Mouse (Mus musculus) thymus, postnatal 14 days (tissue): Measurements from ENCODE around the gene Tec.
A peak's percentile ranks its signal among the peaks of the same experiment; 100 is the strongest.

Experiments
- DNase-seq: peaks from one replicate; pipeline ENCODE4 v3.0.0; 2021

Tec gene

DNA sequence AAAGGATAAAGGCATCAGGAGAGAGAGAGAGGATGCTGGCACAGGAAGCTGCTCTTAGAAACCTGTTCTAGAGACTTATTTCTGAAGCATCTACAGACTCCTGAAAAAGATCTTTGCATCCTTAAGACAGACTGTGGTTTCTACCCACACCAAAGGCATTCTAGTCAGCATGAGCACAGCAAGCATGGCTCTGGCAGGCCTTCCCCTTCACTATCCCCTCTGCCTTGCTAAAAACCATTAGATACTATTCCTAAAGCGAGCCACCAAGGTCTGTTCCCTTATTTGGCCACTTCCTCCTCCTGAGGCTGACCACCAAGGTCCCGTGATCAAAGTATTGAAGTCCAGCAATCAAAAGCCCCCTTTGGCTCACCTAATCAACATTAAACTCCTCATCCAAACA is 92.2 kb downstream of the Tec start:
- no peak for DNase-seq

DNA sequence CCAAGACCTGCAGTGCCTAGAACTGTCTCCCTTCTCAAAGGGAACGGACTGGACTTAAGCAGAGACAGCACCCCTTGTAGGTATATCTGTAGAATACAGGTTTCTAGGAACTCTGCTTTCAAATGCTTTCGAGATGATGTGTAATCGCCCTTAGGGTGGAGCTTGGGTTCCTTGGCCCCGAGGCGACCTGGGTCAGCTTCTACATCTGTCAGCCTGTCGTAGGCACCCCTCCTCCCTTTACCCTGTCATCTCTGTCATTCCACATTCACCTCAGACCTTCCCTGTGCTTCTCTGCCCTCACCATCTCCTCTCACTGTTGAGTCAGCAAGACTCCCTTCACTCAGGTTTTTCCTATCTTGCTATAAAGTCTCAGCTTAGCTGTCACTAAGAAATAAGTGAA is 98.4 kb downstream of the Tec start:
- no peak for DNase-seq

DNA sequence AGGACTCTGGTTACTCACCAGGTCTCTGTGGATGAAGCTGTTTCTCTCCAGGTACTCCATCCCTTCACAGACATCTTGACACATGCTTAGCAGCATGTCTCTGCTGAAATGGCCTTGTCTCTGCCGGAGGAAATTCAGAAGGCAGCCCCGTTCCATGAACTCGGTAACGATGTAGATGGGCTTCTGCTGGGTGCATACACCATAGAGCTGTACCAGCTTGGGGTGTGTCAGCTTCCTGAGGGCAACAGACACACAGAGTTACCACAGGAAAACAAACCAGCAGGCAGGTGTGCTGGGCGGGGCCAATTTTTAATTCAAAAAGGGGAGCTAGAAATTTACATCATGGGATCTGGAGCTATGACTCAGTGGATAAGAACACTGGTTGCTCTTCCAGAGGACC is 104.7 kb downstream of the Tec start:
- peak; percentile 66 for DNase-seq

DNA sequence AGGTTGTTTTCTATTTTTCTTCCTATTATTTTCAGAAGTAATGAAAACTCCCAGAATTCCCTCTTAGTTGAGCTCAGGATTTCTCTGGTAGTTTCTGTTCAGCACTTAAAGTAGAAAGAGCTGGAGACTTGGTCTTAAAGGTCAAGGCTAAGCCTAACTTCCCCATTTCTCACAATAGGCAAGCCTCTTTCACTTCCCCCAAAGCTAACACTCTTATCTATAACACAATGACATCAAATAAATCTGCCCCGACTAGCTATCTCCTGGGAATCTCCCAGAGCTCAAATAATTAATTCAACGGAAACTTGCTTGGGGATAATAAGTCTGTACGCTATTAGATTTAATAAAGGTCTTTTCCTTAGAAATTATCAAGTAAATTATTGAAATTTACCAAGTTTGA is 105.3 kb downstream of the Tec start:
- no peak for DNase-seq

DNA sequence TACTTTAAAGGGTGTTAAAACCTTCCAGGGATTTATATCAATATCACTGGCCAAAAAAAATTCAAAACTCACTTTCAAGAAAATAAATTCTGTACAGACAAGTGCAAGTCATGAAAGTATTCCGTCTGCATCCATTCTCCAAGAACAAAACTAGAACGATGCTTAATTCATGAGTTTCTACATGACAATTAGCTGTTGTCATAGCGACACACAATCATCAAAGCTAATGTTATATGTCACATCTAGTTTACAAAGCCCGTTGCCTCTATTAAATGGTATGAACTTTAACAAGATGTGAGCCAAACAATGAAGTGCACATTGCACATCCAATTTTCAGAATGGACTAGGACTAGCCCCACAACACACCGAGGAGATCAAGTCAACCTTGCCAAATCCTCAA is 106.5 kb downstream of the Tec start:
- no peak for DNase-seq

DNA sequence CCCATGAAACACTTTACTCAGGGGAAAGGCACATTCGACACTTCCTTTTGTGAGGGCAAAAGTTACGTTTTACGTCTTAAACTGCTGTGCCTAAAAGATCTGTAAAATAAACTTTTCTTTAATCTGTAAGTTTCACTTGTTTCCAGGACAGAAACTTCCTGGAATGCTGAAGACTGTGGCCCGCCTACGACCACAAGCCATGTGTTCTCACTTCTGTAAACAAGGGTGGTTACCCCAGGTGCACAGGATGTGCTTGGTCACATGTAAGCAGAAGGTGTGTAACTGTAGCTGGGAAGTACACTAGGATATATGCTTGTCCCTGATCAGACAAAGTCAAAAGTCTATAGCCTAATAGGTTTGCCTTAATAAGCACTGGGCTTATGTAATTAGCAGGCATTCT is 107.0 kb downstream of the Tec start:
- DNase-seq: peak; percentile 73

DNA sequence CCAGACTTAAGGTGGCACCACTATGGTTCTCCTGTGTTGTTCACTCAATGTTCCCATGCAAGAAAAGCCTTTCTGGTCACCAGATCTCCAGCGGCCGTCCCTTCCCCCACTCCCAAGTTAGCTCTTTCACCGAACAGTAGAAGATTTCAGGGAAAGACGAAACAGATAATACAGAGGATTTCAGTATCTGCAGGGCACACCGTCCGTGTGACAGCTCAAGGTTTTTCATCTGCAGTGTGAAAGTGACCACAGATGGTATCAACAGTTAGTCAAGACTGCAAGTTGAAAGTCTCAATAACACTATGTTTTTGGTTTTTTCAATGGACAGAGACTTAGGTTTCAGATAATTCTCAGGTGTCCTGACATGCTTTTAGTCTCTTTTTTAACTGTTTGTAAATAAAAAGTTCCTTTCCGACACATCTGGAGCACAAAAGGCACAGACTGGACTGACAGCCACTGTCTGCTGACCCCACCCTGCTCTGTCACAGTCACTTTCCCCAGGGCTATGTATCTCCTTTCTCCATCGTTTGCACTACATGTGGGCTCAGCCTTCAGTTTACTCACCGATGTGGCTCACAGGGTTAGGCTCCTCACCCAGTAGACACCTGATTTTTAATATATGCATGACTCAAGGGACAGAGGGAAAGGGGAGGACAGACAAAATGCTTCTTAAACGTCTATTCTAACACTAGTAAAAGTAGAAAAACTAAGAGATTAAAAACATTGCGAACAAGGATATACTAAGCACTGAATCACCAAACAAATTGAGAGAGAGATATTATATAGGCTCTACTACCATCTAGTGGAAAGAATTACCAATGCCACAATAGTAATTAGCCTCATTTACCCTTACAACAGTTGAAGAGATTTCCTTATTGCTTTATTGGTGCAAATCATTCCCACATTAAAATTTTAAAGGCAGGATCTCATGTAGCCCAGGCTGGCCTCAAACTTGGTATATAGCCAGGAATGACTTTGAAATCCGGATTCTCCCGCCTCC is 109.1 kb downstream of the Tec start:
- DNase-seq: no peak

DNA sequence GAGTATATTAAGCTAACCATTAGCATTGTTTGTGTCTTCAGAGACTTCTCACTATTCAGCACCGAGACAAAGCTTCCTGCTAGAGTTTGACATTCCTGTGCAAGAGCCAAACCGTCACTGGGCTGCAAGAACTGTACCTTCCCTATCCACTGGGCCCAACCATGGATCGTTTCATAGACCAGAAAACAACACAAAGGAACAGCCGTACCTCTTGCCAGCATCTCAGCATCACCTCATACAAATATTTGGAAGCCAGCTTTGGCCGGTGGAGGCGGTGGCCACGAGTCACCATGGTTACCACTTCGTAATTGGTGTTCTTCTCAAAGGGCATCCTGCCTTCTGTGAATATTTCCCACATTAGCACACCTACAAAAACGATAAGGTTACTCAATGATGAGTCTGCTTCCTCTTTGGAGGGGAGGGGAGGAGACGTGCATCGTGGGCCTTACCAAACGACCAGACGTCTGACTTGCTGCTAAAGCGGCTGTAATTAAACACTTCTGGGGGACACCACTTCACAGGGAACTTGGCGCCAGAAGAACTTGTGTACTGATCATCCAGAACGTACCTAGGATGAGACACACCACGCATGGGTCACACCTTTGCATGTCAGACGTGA is 111.0 kb downstream of the Tec start:
- DNase-seq: no peak

DNA sequence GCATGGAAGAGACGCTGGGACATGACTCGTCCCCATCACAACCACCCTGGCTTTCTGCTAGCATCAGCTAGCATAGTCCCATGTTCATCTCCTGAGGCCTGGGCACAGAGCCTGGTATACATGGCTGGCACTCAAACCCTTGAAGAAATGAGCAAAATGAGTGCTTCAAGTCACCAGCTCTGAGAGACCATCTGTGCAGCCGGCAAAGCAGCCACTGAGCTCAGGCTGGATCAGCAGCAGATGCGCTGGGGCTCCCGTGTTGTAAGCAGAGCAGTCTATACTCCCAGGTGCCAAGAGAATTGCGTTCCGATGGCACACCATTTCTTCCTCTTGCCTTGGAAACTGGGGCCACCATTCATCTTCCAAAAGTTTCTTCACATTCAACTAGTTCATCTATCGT is 112.3 kb downstream of the Tec start:
- DNase-seq: no peak

DNA sequence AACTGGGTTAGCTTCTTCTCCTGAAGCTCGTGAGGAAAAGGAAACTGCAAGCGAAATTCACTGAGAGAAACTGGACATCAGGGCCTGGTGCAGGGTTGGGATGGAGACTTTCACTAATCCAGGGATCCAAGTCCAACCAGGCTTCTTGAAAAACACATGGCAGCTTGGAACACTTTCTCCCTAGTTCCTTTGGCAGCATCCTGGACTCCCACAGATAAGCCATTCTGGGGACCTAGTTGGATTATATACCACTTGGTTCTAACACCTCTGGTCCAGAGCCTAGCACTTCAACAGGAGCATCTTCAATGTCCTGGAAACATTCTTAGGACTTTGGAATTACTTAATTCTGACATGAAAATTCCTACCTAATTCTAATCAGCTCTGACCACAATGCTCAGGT is 113.2 kb downstream of the Tec start:
- DNase-seq: no peak

DNA sequence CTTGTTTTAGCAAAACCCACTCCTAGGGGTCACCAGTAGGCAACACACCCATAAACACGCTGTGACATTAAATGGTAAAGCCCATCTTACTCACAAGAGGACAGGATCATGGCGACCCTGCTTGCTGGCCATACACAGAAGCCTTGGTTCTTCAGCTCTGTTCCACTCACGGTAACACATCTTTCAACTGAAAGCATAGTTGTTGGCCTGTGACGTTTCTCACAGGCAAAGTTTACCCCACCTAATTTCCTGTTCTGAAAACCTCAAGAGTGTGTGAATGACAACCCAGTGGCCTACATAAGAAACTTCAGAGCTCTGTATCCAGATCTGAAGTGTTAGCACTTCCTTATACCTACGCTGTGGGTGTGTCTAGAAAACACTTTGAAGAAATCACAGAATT is 115.7 kb downstream of the Tec start, which contains the start of gene Txk:
Gene Txk, minus strand, starts transcription at position 193 of the 400 bp plus-strand sequence.
- DNase-seq: peak; percentile 73

DNA sequence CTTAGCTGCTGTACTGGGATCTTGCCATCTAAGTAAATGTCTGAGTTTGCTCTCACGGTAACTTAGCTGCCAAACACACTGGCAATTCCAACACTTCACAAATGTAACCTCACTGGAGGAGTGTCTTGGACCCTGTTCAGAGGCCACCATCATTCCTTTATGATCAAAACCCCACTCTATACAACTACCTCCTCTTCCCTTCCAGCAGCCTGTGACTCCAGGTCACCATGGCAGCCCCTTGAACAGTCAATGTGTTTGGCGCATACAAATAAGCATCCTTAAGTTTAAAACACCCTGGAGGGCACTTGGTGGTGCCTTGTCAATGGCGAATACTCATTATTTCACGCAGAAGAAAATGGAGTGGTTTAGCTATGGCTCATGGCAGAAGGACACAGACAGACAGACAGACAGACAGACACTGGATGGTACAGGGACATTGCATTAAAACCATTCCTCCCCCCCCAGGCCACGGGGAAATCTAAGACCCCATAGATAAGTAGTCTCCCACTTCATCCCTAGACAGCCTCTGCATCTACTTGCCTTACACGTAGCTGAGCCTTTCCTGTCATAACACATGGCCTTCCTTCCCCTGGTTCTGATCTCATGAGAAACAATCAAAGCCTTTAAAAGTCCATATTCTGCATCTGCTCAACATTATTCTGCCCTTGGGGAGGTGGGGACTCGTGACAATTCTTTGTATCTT is 117.1 kb downstream of the Tec start:
- DNase-seq: peak; percentile 35

DNA sequence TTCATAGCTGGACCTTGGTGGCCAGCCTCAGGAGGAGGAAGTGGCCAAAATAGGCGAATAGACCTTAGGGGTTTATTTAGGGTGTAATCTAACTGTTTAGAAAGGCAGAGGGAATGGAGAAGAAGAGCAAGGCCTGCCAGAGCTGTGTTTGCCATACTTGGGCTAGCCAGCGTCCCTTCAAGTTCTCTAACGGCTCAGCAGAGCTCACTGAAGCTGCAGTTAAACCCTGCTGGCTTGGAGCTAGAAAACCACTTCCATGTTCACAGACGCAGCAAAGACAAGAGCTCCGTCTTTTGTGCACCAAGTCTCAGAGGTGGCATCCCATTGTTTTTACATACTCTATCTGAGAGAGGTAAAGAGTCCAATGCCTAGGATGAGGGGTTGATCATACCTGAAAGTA is 118.1 kb downstream of the Tec start:
- peak; percentile 35 for DNase-seq

DNA sequence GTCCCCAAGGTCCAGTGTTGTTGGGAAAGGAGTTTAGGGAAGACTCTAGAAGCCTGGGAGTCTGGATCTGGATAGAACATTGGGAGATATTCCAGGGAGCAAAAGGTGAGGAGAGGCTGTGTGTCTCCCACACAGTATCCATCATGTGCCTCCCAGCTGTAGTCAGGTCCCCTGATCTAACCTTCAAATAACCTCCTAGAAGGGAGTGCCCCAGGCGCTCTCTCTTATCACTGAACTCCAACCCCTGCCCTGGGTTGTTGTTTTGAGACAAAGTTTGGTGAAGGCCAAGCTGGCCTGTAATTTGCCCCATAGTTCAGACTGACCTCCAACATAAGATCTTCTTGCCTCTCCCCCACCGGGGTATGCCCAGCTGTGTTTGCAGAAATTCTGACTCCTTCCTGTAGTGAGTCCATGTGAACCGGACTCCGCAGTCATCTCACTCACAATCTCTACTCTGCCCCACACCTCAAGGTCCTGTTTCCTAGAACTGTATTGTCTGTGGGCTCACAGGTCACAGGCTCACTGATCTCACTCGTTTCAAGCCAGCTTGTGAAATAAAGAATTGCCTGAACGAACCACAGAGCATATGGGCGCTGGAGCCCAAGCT is 119.5 kb downstream of the Tec start:
- no peak for DNase-seq

DNA sequence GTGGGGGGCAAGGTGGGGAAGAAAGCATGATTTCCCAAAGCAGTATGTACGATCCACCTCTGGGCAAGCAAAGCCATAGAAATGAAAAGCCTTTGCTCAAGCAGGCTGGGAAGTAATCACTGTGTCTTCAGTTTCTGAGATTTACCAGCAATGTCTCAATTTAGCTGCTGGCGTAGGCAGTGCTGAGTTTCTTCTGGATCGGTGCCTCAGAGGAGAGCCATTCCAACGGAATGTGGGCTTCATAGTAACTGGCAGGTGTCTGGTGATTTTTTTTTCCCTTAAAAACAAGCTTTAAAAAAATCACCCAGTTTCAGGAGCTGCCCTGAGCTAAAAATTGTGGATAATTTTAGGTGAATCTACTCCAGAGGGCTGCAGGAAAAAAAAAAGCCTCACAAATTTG is 120.9 kb downstream of the Tec start:
- no peak for DNase-seq

DNA sequence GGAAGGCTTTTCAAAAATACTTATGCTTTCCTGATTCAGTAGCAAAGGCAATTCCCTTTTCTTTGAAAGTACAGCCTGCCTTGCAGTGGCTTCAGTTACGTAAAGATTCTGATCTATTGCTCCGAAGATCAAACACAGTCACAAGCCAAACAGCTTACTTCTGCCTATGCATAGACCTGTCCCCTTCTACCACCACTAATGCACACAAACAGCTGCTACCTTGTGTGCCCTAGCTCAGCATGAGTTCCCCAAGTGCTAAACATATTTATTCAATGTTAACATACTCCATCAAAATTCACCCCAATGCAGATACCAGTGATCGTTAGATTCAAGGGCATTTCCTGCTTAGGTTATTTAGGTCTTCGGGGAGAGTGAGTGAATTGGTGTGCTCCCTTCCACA is 121.8 kb downstream of the Tec start:
- DNase-seq: no peak

DNA sequence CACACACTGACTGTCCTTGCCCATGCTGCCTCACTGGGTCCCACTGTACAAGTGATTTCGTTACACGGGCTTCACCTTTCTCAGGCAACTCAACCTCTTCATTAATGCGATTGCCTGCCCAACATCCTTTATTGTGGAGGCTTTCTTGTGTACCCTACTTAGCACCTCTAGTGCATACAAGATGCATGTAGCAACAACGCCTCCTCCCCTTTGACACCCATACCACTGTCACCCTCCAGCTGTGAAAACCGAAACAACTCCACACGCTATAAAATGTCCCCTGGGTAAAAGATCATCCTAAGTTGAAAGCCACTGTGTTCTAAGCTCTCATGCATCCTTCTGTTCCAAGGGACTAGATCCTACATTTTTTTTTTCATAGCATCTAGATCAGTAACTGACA is 125.2 kb downstream of the Tec start:
- no peak for DNase-seq

DNA sequence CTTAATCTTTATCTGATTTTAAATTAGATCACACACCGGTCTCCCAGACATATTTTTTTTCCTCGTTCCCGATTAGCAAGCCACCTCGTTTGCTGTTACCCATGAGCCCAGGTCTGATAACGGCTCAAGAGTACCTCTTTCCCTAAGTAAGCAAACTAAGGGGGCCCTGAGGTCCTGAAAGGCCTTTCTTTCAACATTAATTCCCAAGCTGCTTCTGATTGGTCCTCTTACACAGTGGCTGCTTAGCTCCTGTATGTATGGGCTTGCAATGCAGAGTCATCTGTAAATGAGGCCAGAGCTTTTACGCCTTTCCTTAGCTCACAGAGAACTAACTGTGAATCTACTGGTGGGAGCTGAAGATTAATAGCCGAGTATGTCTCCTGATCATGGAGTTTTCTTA is 131.4 kb downstream of the Tec start:
- DNase-seq: no peak

DNA sequence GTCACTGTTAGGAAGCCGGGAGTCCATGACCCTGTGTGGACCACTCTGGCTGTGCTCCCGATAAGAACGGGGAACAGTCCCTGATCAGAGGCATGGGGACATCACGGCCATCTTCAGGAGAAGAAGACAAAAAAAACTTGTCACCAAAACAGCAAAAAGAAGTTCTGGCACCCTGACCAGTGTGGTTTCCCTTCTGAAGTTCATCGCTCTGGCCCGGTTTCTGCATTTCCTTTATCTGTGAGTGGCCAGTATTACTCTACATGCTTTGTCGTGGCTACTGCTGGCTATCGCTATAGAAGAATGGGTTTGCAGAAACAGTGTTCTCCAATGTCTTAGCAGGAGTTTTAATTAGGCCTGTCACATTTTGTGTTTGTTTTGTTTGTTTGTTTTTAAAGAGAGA is 131.8 kb downstream of the Tec start:
- no peak for DNase-seq

DNA sequence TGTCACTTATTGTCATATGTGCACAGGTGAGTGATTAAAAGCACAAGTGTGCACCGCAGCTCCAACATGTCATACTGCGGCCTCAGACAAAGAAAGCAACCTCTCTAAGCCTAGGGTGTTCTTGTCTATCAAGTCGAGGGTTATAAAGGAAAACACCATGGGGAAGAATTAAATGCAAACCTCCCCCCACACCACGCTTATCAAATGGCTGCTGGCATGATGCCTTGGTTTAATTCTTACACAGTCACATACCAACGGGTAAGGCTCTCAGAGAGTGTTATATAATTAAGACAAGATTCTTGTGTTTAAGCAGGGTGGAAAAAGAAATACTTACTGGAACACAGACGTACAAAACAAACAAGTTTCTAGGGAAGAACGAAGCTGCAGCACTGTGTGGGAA is 132.5 kb downstream of the Tec start:
- DNase-seq: no peak

DNA sequence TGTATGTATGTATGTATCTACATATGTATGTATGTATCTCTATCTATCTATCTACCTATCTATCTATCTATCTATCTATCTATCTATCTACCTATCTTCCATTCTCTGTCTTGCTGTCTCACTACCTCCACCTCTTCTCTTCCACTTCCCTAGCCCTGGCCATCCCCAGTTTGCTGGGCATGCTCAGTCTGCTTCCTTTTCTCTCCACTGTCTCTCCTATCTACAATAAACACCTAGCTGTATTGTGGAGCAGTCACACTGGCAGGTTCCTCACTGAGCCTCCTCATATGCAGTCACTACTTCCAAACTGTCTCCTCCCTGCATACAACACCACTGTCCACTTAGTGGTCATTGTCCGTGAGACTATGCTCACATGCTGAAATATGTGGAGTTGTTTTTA is 135.4 kb downstream of the Tec start:
- no peak for DNase-seq

DNA sequence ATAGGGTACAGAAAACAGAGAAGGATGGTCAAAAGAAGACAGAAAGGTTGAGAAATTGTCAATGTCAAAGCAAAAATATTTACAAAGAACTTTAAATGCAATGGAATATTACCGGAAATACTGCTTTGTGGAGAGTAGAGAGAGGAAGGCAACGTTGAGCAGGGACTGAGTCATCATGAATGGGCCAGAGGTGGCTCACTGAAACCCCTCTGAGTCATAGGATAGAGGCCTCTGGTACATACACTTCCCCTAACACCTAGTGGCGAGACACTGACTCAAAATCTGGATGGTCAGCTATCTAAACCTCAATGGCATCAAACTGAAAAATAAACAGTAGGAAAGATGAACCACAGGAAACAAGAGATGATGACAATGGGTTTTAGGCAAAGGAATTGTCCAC is 142.9 kb downstream of the Tec start:
- DNase-seq: no peak

DNA sequence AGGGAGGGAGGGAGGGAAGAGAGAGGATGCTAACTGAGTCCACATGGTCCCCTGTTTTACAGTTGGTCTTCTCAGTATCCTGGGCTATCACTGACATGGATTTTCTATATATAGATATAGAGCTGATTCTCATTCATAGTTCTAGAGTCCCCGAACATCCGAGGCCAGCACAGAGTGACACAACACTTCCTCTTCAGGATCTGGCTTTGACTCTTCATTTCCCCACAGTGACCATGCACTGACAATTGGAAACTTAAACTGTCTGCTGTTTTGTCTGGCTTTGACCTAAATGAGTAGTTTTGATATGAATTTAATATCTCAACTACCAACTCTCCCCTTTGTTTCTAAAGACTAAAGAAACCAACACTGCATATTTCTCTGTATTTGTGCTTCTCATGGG is 144.9 kb downstream of the Tec start:
- no peak for DNase-seq
